Mouse (Mus musculus) limb, embryonic 13.5 days (tissue): Measurements from ENCODE around the gene Lypla2. TPM values are rescaled to one million over a fixed set of nuclear protein-coding genes. Genes with fewer than 3 reads are reported as not detected.
"Not testable (repeated sequence)": the region's sequence is repeated elsewhere in the genome, so short reads cannot be mapped to it uniquely, and the experiment has no call there.

Source experiments
- ATAC-seq: fragments of 200-750 bp; cut with Nextera tagmentation; 2 replicates; pipeline ENCODE4 v1.8.0; 2017; ENCODE audit warnings: low read depth, moderate number of reproducible peaks, moderate TSS enrichment; ENCODE audit not compliant: low FRiP score
- H3K27ac ChIP-seq: fragments of 300-500 bp; sonication (generic); 2 replicates; pipeline ENCODE4 v1.5.1; 2015; ENCODE audit warnings: inconsistent platforms, mild to moderate bottlenecking, moderate library complexity
- H3K27me3 ChIP-seq: fragments of 300-500 bp; sonication (generic); 2 replicates; pipeline ENCODE4 v1.6.1; 2015; ENCODE audit warnings: mild to moderate bottlenecking, inconsistent platforms
- H3K36me3 ChIP-seq: fragments of 300-500 bp; sonication (generic); 2 replicates; pipeline ENCODE4 v1.6.1; 2015; ENCODE audit warnings: inconsistent platforms, mild to moderate bottlenecking, moderate library complexity
- H3K4me1 ChIP-seq: fragments of 300-500 bp; sonication (generic); 2 replicates; pipeline ENCODE4 v1.6.1; 2015; ENCODE audit warnings: inconsistent platforms
- H3K4me2 ChIP-seq: fragments of 300-500 bp; sonication (generic); replicated peaks from 2 replicates; pipeline ENCODE4 v1.6.1; 2015; ENCODE audit warnings: inconsistent platforms, mild to moderate bottlenecking, moderate library complexity
- H3K4me3 ChIP-seq: fragments of 300-500 bp; sonication (generic); 2 replicates; pipeline ENCODE4 v1.5.1; 2015; ENCODE audit warnings: moderate library complexity, mild to moderate bottlenecking, inconsistent platforms
- H3K9ac ChIP-seq: fragments of 300-500 bp; sonication (generic); 2 replicates; pipeline ENCODE4 v1.6.1; 2015; ENCODE audit warnings: mild to moderate bottlenecking, inconsistent platforms
- H3K9me3 ChIP-seq: fragments of 300-500 bp; sonication (generic); 2 replicates; pipeline ENCODE4 v1.6.1; 2016; ENCODE audit warnings: inconsistent platforms
- WGBS: fragments of 180-500 bp; shearing (Covaris S2); methylation state at CpG from one replicate; pipeline ENCODE4 v1.1.7; 2015; 5-methylcytosine and 5-hydroxymethylcytosine counted together
- polyA plus RNA-seq: library from polyadenylated mRNA; unstranded; fragments of >200 nt; fragmentation: Nextera tagmentation; extraction: Ambion mirVana; gene quantifications from 2 replicates; pipeline ENCODE4 v1.2.1, GENCODE M21; 2015

The Lypla2 gene
- polyA plus RNA-seq, 1 experiment from 2014 or later = 121 TPM

DNA sequence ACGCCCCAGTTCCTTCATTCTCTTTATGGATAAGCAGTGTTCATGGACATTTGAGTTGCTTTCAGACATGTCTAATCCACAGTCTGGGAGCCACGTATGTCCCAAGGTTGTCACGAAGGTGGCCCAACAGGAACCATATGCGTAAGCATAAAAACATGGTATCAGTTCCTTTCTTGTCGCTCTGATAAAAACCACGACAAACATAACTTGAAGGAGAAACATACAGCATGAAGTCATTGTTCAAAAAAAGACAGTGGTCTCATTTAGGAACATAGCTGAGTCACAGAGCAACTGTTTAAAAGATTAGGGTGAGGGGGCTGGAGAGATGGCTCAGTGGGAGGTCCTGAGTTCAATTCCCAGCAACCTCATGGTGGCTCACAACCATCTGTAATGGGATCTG is 30.2 kb downstream of the Lypla2 start:
- Histone ChIP-seq H3K27ac (no peak overlapping the region), H3K9me3 (no peaks in the 10 kb centered on the region), H3K4me3 (no peak overlapping the region), H3K27me3 (no peaks in the 10 kb centered on the region), H3K4me1 (peaks cover 8% of the 10 kb centered on the region; the same call in 1 of the 2 replicates), H3K9ac (no peak overlapping the region), H3K36me3 (peaks cover 38% of the 10 kb centered on the region), H3K4me2 (no peak overlapping the region)
- WGBS = 94% methylated on average over 6 of the region's 6 CpGs
- ATAC-seq = no peak

DNA sequence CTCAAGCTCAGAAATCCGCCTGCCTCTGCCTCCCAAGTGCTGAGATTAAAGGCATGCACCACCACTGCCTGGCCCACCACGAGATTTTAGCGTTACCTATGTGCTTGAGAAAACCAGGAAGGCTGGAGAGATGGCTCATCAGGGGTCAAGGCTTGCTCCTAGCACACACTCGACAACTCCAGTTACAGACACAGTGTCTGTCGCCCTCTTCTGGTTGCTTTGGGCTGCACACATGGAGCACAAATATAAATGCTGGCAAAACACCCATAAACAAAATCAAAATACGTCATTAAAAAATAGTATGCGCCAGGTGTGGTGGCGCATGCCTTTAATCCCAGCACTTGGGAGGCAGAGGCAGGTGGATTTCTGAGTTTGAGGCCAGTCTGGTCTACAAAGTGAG is 31.4 kb downstream of the Lypla2 start:
- 88% methylated on average over 8 of the region's 8 CpGs for WGBS
- ATAC-seq, H3K4me3 ChIP-seq, H3K27me3 ChIP-seq, H3K4me1 ChIP-seq, H3K9ac ChIP-seq, H3K9me3 ChIP-seq, H3K27ac ChIP-seq, H3K4me2 ChIP-seq: not testable (repeated sequence)
- peaks cover 41% of the 10 kb centered on the region for H3K36me3 ChIP-seq

DNA sequence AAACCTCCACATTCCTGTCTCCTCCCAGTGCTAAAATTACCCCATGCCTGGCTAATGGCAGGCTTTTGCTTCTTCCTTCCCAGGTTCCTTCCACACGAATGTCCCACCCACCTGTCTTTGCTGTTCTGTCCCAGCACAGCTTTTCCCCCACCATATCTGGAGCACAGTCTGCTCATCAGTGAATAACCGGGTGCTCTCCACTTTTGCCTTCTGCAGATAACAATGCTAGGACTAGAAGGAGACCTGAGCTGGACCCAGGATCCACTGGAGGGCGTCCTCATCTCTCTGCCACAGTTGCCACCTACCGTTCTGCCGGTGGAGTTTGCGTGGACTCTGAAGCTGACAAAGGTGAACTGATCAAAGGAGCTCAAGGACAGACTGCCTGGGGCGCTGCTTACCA is 33.6 kb downstream of the Lypla2 start:
- WGBS = 70% methylated on average over 7 of the region's 7 CpGs
- Histone ChIP-seq H3K27me3 (no peaks in the 10 kb centered on the region), H3K4me3 (no peak overlapping the region), H3K4me1 (no peaks in the 10 kb centered on the region), H3K9me3 (no peaks in the 10 kb centered on the region), H3K36me3 (peaks cover 53% of the 10 kb centered on the region), H3K9ac (no peak overlapping the region), H3K4me2 (no peak overlapping the region), H3K27ac (no peak overlapping the region)
- ATAC-seq = no peak

DNA sequence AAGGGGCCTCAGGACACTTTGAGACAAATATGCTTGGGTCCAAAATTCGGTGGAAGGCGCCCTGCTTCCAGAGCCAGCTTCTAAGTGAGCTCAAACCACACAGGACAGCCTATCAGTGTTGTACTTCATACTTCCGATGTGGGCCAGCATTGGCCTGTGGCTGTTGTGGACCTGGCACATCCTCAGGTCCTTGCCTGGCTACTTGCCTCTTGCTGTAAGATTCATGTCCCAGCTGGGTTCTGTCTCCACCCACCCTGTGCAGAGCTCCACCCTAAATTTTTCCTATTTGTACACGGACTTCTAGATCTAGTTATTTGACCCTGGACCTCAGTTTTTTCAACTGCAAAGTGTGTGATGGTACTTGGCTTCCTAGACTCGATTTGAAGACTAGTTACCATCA is 36.9 kb downstream of the Lypla2 start:
- H3K9ac ChIP-seq = no peak overlapping the region
- no peak for ATAC-seq
- no peaks in the 10 kb centered on the region for H3K9me3 ChIP-seq
- H3K4me3 ChIP-seq = no peak overlapping the region
- no peaks in the 10 kb centered on the region for H3K27me3 ChIP-seq
- no peak overlapping the region for H3K27ac ChIP-seq
- peaks cover 60% of the 10 kb centered on the region for H3K36me3 ChIP-seq
- WGBS = 76% methylated on average over 5 of the region's 5 CpGs
- no peak overlapping the region for H3K4me2 ChIP-seq
- no peaks in the 10 kb centered on the region for H3K4me1 ChIP-seq

DNA sequence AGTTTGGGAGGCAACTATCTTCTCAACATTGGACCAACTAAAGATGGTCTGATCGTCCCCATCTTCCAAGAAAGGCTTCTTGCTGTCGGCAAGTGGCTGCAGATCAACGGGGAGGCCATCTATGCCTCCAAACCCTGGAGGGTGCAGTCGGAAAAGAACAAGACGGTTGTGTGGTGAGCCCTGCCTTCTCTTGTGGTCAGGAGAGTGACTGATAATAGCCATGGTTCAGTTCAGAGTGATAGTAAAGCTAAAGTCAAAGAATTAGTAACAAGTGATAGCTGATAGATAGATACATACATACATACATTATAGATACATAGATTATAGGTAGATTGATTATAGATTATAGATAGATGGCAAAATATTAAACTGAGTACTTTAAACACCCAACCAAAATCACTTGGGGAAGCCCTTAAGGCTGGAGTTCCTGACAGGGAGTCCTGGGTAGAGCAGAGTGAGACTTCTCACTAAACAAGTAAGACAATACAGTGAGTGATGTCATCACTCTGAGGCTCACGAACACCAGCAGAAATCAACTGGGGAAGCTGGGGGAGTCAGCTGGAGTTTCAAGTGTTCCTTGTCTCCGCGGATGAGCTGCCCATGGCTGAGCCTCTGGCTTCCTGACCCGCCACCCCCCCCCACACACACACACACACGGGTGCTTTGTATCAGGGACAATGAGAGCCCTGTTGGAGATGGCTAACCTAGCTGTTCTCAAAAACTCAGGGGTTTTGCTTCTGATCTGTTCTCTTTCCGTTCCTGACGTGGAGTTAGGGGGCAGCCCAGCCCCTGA is 37.5 kb downstream of the Lypla2 start:
- Histone ChIP-seq H3K9me3 (no peaks in the 10 kb centered on the region), H3K4me2 (no peak overlapping the region), H3K9ac (no peak overlapping the region), H3K27me3 (no peaks in the 10 kb centered on the region), H3K27ac (no peak overlapping the region), H3K4me3 (no peak overlapping the region), H3K4me1 (no peaks in the 10 kb centered on the region), H3K36me3 (peaks cover 57% of the 10 kb centered on the region)
- WGBS = 75% methylated on average over 12 of the region's 12 CpGs
- no peak for ATAC-seq

DNA sequence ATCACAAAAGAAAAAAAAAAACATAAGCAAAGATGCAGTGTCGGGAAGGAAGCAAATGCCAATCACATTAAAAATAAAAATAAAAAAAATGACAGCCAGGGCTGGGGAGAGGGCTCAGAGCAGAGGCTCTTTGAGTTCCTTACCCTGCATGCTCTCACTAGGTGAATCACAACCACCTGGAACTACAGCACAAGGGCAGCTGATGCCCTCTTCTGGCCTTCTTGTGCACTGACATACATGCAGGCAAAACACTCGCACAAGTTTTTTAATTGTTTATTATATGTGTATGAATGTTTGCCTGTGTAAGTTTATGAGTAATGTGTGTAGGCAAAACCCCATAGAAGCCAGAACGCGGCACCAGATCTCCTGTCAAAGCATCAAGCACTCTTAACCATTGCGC is 40.6 kb downstream of the Lypla2 start:
- WGBS = 62% methylated on average over 5 of the region's 5 CpGs
- H3K36me3 ChIP-seq = peaks cover 46% of the 10 kb centered on the region

DNA sequence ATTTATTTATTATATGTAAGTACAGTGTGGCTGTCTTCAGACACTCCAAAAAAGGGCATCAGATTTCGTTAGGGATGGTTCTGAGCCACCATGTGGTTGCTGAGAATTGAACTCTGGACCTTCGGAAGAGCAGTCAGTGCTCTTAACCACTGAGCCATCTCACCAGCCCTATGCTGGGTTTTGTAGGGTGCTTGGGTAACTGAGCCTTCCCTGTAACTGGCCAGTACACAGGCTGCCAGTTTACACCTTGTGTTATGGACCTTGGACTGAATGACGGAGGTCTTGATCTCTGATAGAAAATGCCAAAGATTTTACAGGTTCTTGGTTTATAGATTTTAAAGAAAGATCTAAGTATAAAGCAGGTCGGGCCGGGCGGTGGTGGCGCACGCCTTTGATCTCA is 42.2 kb downstream of the Lypla2 start:
- 88% methylated on average over 8 of the region's 8 CpGs for WGBS
- Histone ChIP-seq H3K36me3 (peaks cover 52% of the 10 kb centered on the region), H3K4me1 (no peaks in the 10 kb centered on the region), H3K4me2 (no peak overlapping the region), H3K9ac (no peak overlapping the region), H3K27me3 (no peaks in the 10 kb centered on the region), H3K4me3 (no peak overlapping the region), H3K9me3 (no peaks in the 10 kb centered on the region), H3K27ac (no peak overlapping the region)
- no peak for ATAC-seq

More for the DNA sequence above, 40.6 kb downstream of the Lypla2 start:
- H3K9me3 ChIP-seq = no peaks in the 10 kb centered on the region
- ATAC-seq = no peak
- no peaks in the 10 kb centered on the region for H3K4me1 ChIP-seq
- no peak overlapping the region for H3K27ac ChIP-seq
- H3K4me3 ChIP-seq = no peak overlapping the region
- H3K4me2 ChIP-seq = no peak overlapping the region
- H3K9ac ChIP-seq = no peak overlapping the region
- H3K27me3 ChIP-seq = no peaks in the 10 kb centered on the region

DNA sequence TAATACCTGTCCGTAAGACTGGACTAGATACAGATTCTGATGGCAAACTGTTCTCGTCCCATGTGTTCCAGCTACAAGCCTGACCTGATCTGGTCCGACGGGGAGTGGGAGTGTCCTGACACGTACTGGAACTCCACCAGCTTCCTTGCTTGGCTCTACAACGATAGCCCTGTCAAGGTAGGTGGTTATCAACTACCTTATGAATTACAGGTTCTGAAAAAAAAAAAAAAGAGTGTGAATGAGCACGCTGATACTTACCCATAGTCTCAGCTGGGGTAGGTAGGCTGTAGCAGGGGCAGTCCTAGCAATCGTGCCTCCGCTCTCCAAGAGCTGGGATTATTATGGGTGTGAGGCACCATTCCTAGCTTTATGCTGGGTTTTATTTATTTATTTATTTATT is 42.6 kb downstream of the Lypla2 start:
- Histone ChIP-seq H3K4me2 (no peak overlapping the region), H3K27me3 (no peaks in the 10 kb centered on the region), H3K4me3 (no peak overlapping the region), H3K27ac (no peak overlapping the region), H3K9ac (no peak overlapping the region), H3K9me3 (no peaks in the 10 kb centered on the region), H3K36me3 (peaks cover 55% of the 10 kb centered on the region), H3K4me1 (no peaks in the 10 kb centered on the region)
- ATAC-seq = no peak
- 91% methylated on average over 9 of the region's 9 CpGs for WGBS

DNA sequence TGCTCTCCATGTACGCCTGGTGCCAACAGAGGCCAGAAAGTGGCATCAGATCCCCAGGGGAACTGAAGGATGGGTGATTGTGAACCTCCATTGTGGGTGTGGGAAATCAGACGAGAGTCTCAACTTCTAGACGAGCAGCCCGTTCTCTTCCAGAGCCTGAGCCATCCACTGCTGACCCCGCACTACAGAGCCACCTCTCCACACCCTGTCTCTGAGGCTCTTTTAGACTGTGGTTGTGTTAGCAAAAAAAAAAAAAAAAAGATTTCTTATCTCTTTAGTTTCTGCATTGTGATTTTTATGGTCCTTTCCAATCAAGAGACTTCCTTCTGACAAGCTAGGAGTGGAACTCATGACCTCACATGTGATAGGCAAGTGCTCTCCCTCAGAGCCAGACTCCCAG is 43.0 kb downstream of the Lypla2 start:
- Histone ChIP-seq H3K4me1 (no peaks in the 10 kb centered on the region), H3K36me3 (peaks cover 55% of the 10 kb centered on the region), H3K9me3 (no peaks in the 10 kb centered on the region), H3K4me3 (no peak overlapping the region), H3K27ac (no peak overlapping the region), H3K9ac (no peak overlapping the region), H3K4me2 (no peak overlapping the region), H3K27me3 (no peaks in the 10 kb centered on the region)
- WGBS = 93% methylated on average over 5 of the region's 5 CpGs
- ATAC-seq = no peak

DNA sequence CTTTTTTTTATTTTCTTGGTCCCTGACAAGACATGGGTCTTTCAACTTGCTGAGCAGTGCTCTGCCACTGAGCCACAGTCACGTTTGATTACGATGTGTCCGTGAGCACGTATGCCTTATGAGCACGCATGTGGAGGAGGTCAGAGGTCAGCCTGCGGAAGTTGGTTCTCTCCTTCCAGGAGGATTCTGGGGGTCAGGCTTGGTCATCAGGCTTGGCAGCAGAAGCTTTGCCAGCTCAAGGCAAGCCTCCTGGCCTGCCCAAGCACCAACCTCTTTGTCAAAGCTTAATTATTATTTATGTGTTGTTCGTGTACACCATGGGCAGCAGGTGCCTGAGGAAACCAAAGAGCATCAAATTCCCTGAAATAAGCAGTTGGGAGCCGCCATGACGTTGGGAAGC is 44.0 kb downstream of the Lypla2 start:
- ATAC-seq = no peak
- Histone ChIP-seq H3K27ac (no peak overlapping the region), H3K4me2 (no peak overlapping the region), H3K36me3 (peaks cover 53% of the 10 kb centered on the region), H3K4me1 (no peaks in the 10 kb centered on the region), H3K4me3 (no peak overlapping the region), H3K9ac (no peak overlapping the region), H3K27me3 (no peaks in the 10 kb centered on the region), H3K9me3 (no peaks in the 10 kb centered on the region)
- 78% methylated on average over 9 of the region's 9 CpGs for WGBS

DNA sequence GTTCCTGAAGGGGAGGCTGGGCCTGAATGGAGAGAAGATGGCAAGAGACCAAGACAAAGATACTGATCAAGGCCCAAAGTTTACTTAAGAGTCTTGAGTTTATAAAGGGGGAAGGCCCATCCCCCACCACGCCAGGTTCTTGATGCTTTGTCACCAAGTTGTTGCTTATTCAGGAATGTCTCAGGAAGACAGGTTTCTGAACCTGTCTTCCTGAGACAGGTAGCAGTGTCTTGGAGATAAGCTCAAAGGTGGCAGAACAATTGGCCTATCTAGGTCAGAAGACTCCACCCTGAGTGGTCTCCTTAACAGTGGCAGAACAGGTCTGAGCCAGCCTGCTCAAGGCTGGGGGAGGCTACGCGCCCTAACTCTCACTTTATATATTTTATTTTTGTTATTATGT is 45.6 kb downstream of the Lypla2 start:
- 91% methylated on average over 3 of the region's 3 CpGs for WGBS

DNA sequence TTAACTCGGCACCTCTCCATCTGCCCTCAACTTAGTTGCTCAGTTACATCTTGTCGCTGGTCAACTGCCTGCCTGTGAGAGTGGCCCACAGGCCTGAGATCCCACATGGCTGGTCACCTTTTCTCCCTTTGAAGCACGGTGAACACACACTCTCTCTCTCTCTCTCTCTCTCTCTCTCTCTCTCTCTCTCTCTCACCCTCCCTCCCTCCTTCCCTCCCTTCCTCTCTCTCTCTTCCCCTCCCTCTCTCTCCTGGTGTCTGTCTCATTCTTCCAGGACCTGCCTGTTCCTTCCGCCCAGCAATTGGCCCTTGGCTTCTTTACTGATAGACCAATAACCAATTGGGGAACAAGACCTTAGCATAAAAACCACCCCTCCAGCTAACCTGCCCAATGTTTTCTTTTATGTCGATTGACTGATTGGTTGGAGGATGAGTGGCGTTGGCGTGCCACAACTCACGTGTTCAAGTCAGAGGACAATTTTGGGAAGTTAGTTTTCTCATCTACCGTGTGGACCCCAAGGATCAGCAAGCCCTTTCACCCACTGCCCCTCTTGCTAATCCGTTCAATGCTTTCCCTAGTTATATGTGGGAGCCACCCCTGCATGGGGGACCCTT is 46.1 kb downstream of the Lypla2 start:
- no peak overlapping the region for H3K9ac ChIP-seq
- H3K9me3 ChIP-seq = no peaks in the 10 kb centered on the region

More for the DNA sequence above, 45.6 kb downstream of the Lypla2 start:
- Histone ChIP-seq H3K4me2 (no peak overlapping the region), H3K9me3 (no peaks in the 10 kb centered on the region), H3K9ac (no peak overlapping the region), H3K27me3 (no peaks in the 10 kb centered on the region), H3K36me3 (peaks cover 48% of the 10 kb centered on the region), H3K4me1 (peaks cover 3% of the 10 kb centered on the region), H3K27ac (no peak overlapping the region), H3K4me3 (no peak overlapping the region)
- no peak for ATAC-seq

DNA sequence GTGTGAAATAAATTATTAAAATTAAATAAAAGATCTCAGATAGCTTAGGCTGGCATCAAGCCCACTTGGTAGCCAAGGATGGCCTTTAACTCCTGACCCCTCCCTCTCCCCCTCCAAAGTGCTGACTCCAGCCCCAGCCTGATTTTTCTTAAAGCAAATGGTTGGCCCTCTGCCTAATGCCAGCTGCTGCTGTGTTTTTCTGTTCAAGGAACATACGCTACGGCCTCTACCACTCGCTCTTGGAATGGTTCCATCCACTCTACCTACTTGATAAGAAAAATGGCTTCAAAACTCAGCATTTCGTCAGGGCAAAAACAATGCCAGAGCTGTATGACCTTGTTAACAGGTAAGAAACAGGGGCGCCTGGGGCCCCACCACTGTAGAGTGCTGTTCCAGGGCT is 47.1 kb downstream of the Lypla2 start:
- Histone ChIP-seq H3K27me3 (no peaks in the 10 kb centered on the region), H3K36me3 (peaks cover 41% of the 10 kb centered on the region), H3K4me1 (peaks cover 10% of the 10 kb centered on the region), H3K9ac (no peak overlapping the region), H3K9me3 (no peaks in the 10 kb centered on the region), H3K27ac (no peak overlapping the region), H3K4me3 (no peak overlapping the region), H3K4me2 (no peak overlapping the region)
- WGBS = 90% methylated on average over 5 of the region's 5 CpGs
- no peak for ATAC-seq

More for the DNA sequence above, 46.1 kb downstream of the Lypla2 start:
- Histone ChIP-seq H3K27ac (no peak overlapping the region), H3K27me3 (no peaks in the 10 kb centered on the region), H3K36me3 (peaks cover 46% of the 10 kb centered on the region), H3K4me1 (peaks cover 9% of the 10 kb centered on the region), H3K4me3 (no peak overlapping the region), H3K4me2 (no peak overlapping the region)
- 88% methylated on average over 10 of the region's 10 CpGs for WGBS
- no peak for ATAC-seq
